Mouse (Mus musculus) 3134 (cell line): ENCODE results near the gene Glod5.
"Not testable (repeated sequence)": the region's sequence is repeated elsewhere in the genome, so short reads cannot be mapped to it uniquely, and the experiment has no call there.

Source experiments
- DNase-seq: peaks from one replicate; pipeline ENCODE4 v3.0.0-alpha.2; 2011; ENCODE audit warnings: low spot score; ENCODE audit not compliant: insufficient read length; ENCODE audit errors: extremely low read depth

Gene Glod5

GRCm38 (mm10) chrX:8018286-8018685 lies at the start of gene Glod5:
Gene Glod5, minus strand, starts transcription at chrX:8018492.
- no peak for DNase-seq

GRCm38 (mm10) chrX:8051044-8051781 lies 32.9 kb upstream of the Glod5 start:
- DNase-seq: not testable (repeated sequence)

GRCm38 (mm10) chrX:8033009-8033408 lies 14.7 kb upstream of the Glod5 start:
- DNase-seq: no peak

GRCm38 (mm10) chrX:8026811-8027210 lies 8.5 kb upstream of the Glod5 start:
- DNase-seq: peak; percentile 13

GRCm38 (mm10) chrX:8024795-8025194 lies 6.5 kb upstream of the Glod5 start:
- no peak for DNase-seq

- no peak for DNase-seq
These were observed 2.0 kb upstream of the Glod5 start for GRCm38 (mm10) chrX:8020111-8020778.

GRCm38 (mm10) chrX:8017142-8017541 lies 1.1 kb downstream of the Glod5 start:
- peak; percentile 10 for DNase-seq

- not testable (repeated sequence) for DNase-seq
These were observed 2.6 kb downstream of the Glod5 start for GRCm38 (mm10) chrX:8015675-8016074.

GRCm38 (mm10) chrX:8013569-8014314 lies 4.5 kb downstream of the Glod5 start:
- no peak for DNase-seq

- no peak for DNase-seq
These were observed 5.1 kb downstream of the Glod5 start for GRCm38 (mm10) chrX:8013157-8013556.

- not testable (repeated sequence) for DNase-seq
These were observed 8.9 kb downstream of the Glod5 start for GRCm38 (mm10) chrX:8009356-8009755.

- DNase-seq: no peak
These were observed 9.7 kb downstream of the Glod5 start for GRCm38 (mm10) chrX:8008543-8008942.

- DNase-seq: no peak
These were observed 15.3 kb downstream of the Glod5 start for GRCm38 (mm10) chrX:8002971-8003370.

- no peak for DNase-seq
These were observed 16.3 kb downstream of the Glod5 start for GRCm38 (mm10) chrX:8002001-8002400.

- DNase-seq: peak; percentile 55
These were observed 17.6 kb downstream of the Glod5 start for GRCm38 (mm10) chrX:8000546-8001192.

GRCm38 (mm10) chrX:7993068-7993735 lies 25.1 kb downstream of the Glod5 start:
- DNase-seq: no peak

GRCm38 (mm10) chrX:7992379-7993067 lies 25.8 kb downstream of the Glod5 start:
- DNase-seq: no peak

GRCm38 (mm10) chrX:7981368-7981767 lies 36.9 kb downstream of the Glod5 start:
- DNase-seq: no peak

- DNase-seq: no peak
These were observed 40.4 kb downstream of the Glod5 start, which contains the start of gene Gata1 for GRCm38 (mm10) chrX:7977892-7978291. Gene Gata1, minus strand, starts transcription at chrX:7978071.

- DNase-seq: no peak
These were observed 47.0 kb downstream of the Glod5 start for GRCm38 (mm10) chrX:7971292-7971691.
